Mouse (Mus musculus) testis, adult 2 months (tissue): ENCODE measurements around the gene Vps8.

Experiments
- CTCF ChIP-seq: fragments of 200-500 bp; IDR thresholded peaks from 2 replicates; pipeline ENCODE4 v1.5.1; 2012; ENCODE audit warnings: low read depth, mild to moderate bottlenecking, inconsistent platforms, low read length, moderate library complexity; ENCODE audit not compliant: control insufficient read depth, insufficient read depth, insufficient replicate concordance
- POLR2A ChIP-seq: fragments of 200-500 bp; IDR thresholded peaks from 2 replicates; pipeline ENCODE4 v1.6.1; 2012; ENCODE audit warnings: low read depth, mild to moderate bottlenecking, inconsistent platforms, low read length, moderate library complexity; ENCODE audit not compliant: control insufficient read depth

- TF ChIP-seq POLR2A, result peak; percentile 65
- TF ChIP-seq CTCF, result no peak
Measured at GRCm38 (mm10) chr16:21422645-21423545, at the start of gene Vps8.
